Mouse (Mus musculus): ENCODE results near the gene Teddm3. TPM values are rescaled to one million over a fixed set of nuclear protein-coding genes. Genes with fewer than 3 reads are reported as not detected.
"Not testable (repeated sequence)": the region's sequence is repeated elsewhere in the genome, so short reads cannot be mapped to it uniquely, and the experiment has no call there.

Gene Teddm3
- polyA plus RNA-seq, 1 experiment from 2014 or later: not detected

DNA sequence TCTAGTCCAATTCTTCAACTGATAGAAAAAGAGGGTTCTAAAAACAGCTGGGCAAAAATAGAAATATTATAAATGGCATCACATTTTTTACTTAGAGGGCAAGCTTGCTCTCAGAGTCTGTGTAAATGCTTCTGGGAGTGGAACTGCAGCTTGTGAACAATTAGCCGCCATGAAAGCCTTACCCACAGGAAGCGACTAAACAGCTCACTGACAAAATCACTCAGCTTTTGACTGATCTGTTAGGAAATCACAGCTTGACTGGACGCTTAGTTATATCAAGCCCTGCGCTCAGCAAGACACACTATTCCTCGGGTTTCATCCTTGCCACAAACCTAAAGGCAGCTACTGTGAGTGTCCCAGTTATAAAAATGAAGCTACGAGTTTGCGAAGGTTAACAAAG, 33.8 kb upstream of the Teddm3 start:
- Histone ChIP-seq H3K9me3 (no peaks in the 10 kb centered on the region), H3K27ac (peak overlapping the region; percentile 55; the same call in 1 of the 2 replicates), H3K4me3 (no peak overlapping the region), H3K27me3 (replicated peaks) (no peaks in the 10 kb centered on the region), H3K9ac (no peak overlapping the region), H3K4me1 (peaks cover 3% of the 10 kb centered on the region; the same call in 1 of the 2 replicates), H3K36me3 (replicated peaks) (no peaks in the 10 kb centered on the region), H3K4me2 (no peak overlapping the region)
- no peak for ATAC-seq (replicated peaks)
- 43% methylated on average over 7 of the region's 7 CpGs for WGBS

GRCm38 (mm10) chr16:21184697-21185096, 30.9 kb upstream of the Teddm3 start:
- no peak for ATAC-seq (replicated peaks)
- H3K36me3 ChIP-seq (replicated peaks): no peaks in the 10 kb centered on the region
- H3K4me3 ChIP-seq: no peak overlapping the region
- H3K4me1 ChIP-seq: no peaks in the 10 kb centered on the region
- no peaks in the 10 kb centered on the region for H3K9me3 ChIP-seq
- H3K9ac ChIP-seq: no peak overlapping the region
- no peak overlapping the region for H3K4me2 ChIP-seq
- H3K27me3 ChIP-seq (replicated peaks): no peaks in the 10 kb centered on the region
- no peak overlapping the region for H3K27ac ChIP-seq

- Histone ChIP-seq H3K4me3 (no peak overlapping the region), H3K4me1 (no peaks in the 10 kb centered on the region), H3K4me2 (no peak overlapping the region), H3K9ac (no peak overlapping the region), H3K36me3 (replicated peaks) (no peaks in the 10 kb centered on the region), H3K27me3 (replicated peaks) (no peaks in the 10 kb centered on the region), H3K27ac (no peak overlapping the region), H3K9me3 (no peaks in the 10 kb centered on the region)
- WGBS: 85% methylated on average over 1 of the region's 1 CpGs
- ATAC-seq (replicated peaks): no peak
Measured at GRCm38 (mm10) chr16:21182108-21182507, 28.3 kb upstream of the Teddm3 start.

DNA sequence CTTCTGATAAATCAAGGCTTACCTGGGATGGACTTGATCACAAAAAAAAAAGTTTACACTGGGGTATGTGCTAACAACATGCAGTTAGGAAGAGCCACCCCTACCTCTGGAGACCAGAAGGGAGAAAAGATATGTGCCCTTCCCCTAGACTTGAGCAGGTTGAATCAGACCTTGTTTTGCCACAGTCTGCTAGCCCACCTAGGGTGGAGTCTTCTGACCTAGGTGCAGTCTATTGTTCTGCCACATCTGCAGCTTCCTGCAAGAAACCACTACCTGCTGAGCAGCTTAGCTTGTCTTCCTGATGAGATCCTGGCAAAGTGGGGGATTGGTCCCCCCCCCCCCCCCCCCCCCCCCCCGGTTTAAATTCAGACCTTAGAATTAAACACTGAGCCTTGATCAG, 21.4 kb upstream of the Teddm3 start:
- Histone ChIP-seq H3K27me3 (replicated peaks) (no peaks in the 10 kb centered on the region), H3K4me2 (no peak overlapping the region), H3K9ac (no peak overlapping the region), H3K36me3 (replicated peaks) (no peaks in the 10 kb centered on the region), H3K9me3 (no peaks in the 10 kb centered on the region), H3K4me1 (no peaks in the 10 kb centered on the region), H3K4me3 (no peak overlapping the region), H3K27ac (no peak overlapping the region)
- ATAC-seq (replicated peaks): no peak
- WGBS: 0% methylated on average over 1 of the region's 1 CpGs

- H3K27me3 ChIP-seq (replicated peaks): no peaks in the 10 kb centered on the region
- H3K36me3 ChIP-seq (replicated peaks): no peaks in the 10 kb centered on the region
- H3K4me3 ChIP-seq: no peak overlapping the region
- no peak overlapping the region for H3K4me2 ChIP-seq
- ATAC-seq (replicated peaks): no peak
- 86% methylated on average over 13 of the region's 13 CpGs for WGBS
- H3K9me3 ChIP-seq: no peaks in the 10 kb centered on the region
- no peak overlapping the region for H3K9ac ChIP-seq
- no peaks in the 10 kb centered on the region for H3K4me1 ChIP-seq
- no peak overlapping the region for H3K27ac ChIP-seq
Measured at GRCm38 (mm10) chr16:21168730-21169129, 14.9 kb upstream of the Teddm3 start.

DNA sequence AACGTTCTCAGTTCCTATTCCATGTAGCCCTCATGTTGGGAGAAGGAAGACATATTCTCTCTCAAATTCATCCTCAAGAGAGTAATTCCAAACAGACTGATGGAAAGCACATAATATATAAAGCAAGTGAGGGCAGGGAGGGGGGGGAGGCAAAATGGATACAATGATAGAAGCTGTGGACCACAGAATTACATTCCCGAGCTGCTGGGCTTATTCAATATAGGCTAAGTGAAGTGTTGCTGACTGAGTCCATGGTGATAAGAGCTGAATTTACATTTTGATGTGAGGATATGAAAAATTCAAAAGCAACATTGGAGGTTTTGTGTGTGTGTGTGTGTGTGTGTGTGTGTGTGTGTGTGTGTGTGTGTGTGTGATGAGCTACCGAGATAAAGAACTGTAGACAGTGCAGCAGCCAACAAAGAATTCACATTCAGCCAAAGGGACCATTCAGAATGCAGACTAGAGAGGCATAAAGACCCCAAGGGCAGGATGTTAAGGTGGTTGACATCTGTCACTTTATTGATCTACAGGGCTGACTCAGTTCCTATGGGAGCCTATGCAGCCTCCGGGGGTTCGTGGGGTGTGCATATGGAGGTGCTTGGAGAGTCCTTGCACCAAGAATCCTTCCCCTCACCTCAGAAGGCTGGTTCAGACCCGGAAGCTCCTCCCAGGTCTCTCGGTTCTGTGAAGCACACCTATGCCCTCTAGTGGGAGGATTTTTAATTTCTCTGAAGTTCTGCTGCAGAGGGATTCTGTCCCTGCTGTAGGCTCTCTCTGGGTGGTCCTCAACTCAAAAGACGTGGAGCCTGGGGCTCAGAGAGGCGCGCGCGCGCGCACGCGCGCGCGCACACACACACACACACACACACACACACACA, 11.8 kb upstream of the Teddm3 start:
- H3K9ac ChIP-seq; H3K27ac ChIP-seq; H3K4me1 ChIP-seq; H3K4me2 ChIP-seq; H3K9me3 ChIP-seq; H3K36me3 ChIP-seq (replicated peaks); H3K27me3 ChIP-seq (replicated peaks); H3K4me3 ChIP-seq: not testable (repeated sequence)
- WGBS: 16% methylated on average over 16 of the region's 19 CpGs
- ATAC-seq (replicated peaks): peak; percentile 91

- not testable (repeated sequence) for H3K9me3 ChIP-seq; H3K4me3 ChIP-seq; ATAC-seq (replicated peaks); H3K9ac ChIP-seq; H3K4me2 ChIP-seq; H3K27me3 ChIP-seq (replicated peaks); H3K36me3 ChIP-seq (replicated peaks); H3K27ac ChIP-seq; H3K4me1 ChIP-seq
- 82% methylated on average over 3 of the region's 3 CpGs for WGBS
Measured at GRCm38 (mm10) chr16:21163423-21163822, 9.6 kb upstream of the Teddm3 start.

GRCm38 (mm10) chr16:21159226-21159625, 5.4 kb upstream of the Teddm3 start:
- not testable (repeated sequence) for H3K4me3 ChIP-seq; H3K4me1 ChIP-seq; H3K27ac ChIP-seq; H3K9ac ChIP-seq; H3K9me3 ChIP-seq; ATAC-seq (replicated peaks); H3K27me3 ChIP-seq (replicated peaks); H3K4me2 ChIP-seq; H3K36me3 ChIP-seq (replicated peaks)
- 91% methylated on average over 1 of the region's 1 CpGs for WGBS

DNA sequence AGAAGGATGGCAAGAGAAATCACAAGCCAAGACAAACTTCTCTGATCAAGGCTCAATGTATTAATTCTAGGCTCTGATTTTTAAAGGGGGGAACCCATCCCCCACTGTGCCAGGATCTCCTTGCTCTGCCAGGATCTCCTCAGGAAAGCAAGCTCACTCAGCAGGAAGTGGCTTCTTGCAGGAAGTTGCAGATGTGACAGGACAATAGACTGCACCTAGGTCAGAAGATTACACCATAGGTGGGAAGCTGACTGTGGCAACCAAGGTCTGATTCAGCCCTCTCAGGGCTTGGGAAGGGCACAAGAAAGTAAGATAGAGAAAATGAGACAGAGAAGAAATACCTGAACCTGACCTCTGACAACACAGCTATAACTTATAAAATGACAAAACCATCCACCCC, 2.5 kb upstream of the Teddm3 start:
- not testable (repeated sequence) for H3K9ac ChIP-seq; H3K9me3 ChIP-seq; H3K36me3 ChIP-seq (replicated peaks); ATAC-seq (replicated peaks); H3K4me2 ChIP-seq; H3K4me1 ChIP-seq; H3K27me3 ChIP-seq (replicated peaks); H3K27ac ChIP-seq; H3K4me3 ChIP-seq

GRCm38 (mm10) chr16:21151564-21152361, 2.0 kb downstream of the Teddm3 start:
- Histone ChIP-seq H3K4me3 (no peak overlapping the region), H3K4me1 (no peaks in the 10 kb centered on the region), H3K9ac (no peak overlapping the region), H3K9me3 (no peaks in the 10 kb centered on the region), H3K27ac (no peak overlapping the region), H3K27me3 (replicated peaks) (no peaks in the 10 kb centered on the region), H3K4me2 (no peak overlapping the region), H3K36me3 (replicated peaks) (no peaks in the 10 kb centered on the region)
- WGBS: 71% methylated on average over 4 of the region's 4 CpGs
- no peak for ATAC-seq (replicated peaks)

DNA sequence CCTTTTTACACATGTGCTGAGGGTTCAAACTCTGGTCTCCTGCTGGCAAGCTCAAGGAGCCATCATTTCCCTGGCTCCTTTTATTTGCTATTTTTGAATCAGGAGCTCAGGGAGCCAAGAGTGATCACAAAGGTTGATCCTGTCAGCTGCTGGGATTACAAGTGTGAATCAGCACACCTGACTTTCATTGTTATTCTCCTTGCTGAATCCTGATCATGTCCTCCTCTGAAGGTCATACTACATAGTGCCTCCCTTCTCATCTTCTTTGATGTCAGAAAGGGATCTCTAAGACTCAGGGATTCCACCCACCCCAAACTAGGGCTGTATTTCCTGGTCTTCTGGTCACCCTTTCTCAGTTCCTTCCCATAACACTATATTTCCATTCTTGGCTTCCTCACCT, 3.9 kb downstream of the Teddm3 start:
- H3K27me3 ChIP-seq (replicated peaks): no peaks in the 10 kb centered on the region
- no peak overlapping the region for H3K4me3 ChIP-seq
- H3K27ac ChIP-seq: no peak overlapping the region
- H3K36me3 ChIP-seq (replicated peaks): no peaks in the 10 kb centered on the region
- ATAC-seq (replicated peaks): no peak
- H3K4me2 ChIP-seq: no peak overlapping the region
- H3K9me3 ChIP-seq: no peaks in the 10 kb centered on the region
- H3K4me1 ChIP-seq: no peaks in the 10 kb centered on the region
- no peak overlapping the region for H3K9ac ChIP-seq

DNA sequence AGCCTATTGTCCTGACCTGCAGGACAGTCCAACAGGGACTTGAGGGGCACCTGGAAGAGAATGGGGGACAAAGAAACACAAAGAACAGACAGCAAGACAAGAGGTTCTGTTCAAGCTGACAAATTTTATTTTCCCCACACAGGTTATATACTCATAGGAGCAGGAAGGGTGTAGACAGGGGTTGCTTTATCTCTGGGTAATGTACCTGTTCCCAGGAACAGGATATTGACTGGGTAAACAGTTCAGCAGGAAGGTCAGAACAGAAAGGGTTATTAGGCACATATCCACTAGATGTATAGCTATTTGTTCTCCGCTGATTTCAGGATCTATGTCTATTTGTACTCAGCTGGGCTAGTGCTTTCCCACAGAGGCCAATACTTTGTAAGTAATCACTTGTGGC, 5.3 kb downstream of the Teddm3 start:
- H3K9ac ChIP-seq; ATAC-seq (replicated peaks): not testable (repeated sequence)
- WGBS: 83% methylated on average over 1 of the region's 1 CpGs

More for the DNA sequence above, 5.3 kb downstream of the Teddm3 start:
- H3K27ac ChIP-seq; H3K4me1 ChIP-seq; H3K27me3 ChIP-seq (replicated peaks); H3K4me2 ChIP-seq; H3K36me3 ChIP-seq (replicated peaks); H3K4me3 ChIP-seq; H3K9me3 ChIP-seq: not testable (repeated sequence)

Measured in midbrain, embryonic 15.5 days (tissue).